Mouse (Mus musculus) ES-Bruce4 (cell line): ENCODE results near the gene Dtx2.
A peak's percentile ranks its signal among the peaks of the same experiment; 100 is the strongest.

Source experiments
- EP300 ChIP-seq: IDR thresholded peaks from 2 replicates; pipeline ENCODE4 v1.6.1; 2011; ENCODE audit warnings: low read depth, low read length; ENCODE audit not compliant: insufficient read depth
- POLR2A ChIP-seq: IDR thresholded peaks from one replicate; pipeline ENCODE4 v1.8.1; 2011; ENCODE audit warnings: low read length; ENCODE audit not compliant: insufficient read depth

DNA sequence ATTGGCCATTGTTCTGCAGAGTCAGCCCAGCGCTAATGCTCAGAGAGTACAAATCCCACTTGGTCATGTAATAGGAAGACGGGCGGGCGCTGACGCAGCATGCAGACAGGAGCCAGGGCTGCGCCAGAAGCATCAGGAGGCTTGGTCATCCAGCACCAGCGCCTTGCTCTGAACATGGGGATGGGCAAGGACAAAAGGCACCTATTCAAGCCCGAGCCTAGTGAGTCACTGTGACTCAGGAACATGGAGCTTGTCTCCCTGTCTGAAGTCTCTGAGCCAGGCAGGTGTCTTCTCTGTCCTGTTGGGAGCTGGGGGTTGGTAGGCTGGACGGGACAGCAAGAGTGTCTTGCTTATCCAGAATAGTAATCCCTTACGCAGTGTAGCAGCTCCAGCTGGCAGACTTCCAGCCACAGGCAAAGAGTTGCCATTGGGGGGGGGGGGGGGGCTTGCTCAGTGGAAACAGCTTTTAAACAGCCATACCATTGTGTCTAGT is 48.6 kb upstream of the Dtx2 start:
- TF ChIP-seq POLR2A (no peak), EP300 (peak; percentile 74)
